Mouse (Mus musculus) lung, adult 2 months (tissue): ENCODE data around the gene Pth2r. TPM values are rescaled to one million over a fixed set of nuclear protein-coding genes. Genes with fewer than 3 reads are reported as not detected.
A peak's percentile ranks its signal among the peaks of the same experiment; 100 is the strongest.

Source experiments
- DNase-seq: peaks from one replicate; pipeline ENCODE4 v3.0.0; 2022
- H3K4me1 ChIP-seq: fragments of 200-500 bp; 2 replicates; pipeline ENCODE4 v1.6.1; 2011; ENCODE audit warnings: low read length; ENCODE audit not compliant: control insufficient read depth, insufficient read depth
- H3K4me3 ChIP-seq: fragments of 200-500 bp; replicated peaks from 2 replicates; pipeline ENCODE3; 2011; ENCODE audit warnings: low read depth, mild to moderate bottlenecking, control low read depth, low read length; ENCODE audit errors: extremely low read depth
- CTCF ChIP-seq: fragments of 200-500 bp; IDR thresholded peaks from 2 replicates; pipeline ENCODE4 v1.5.1; 2011; ENCODE audit warnings: mild to moderate bottlenecking, low read length, control low read depth; ENCODE audit not compliant: insufficient read depth
- POLR2A ChIP-seq: fragments of 200-500 bp; IDR thresholded peaks from 2 replicates; pipeline ENCODE4 v1.6.1; 2011; ENCODE audit warnings: low read depth, mild to moderate bottlenecking, control low read depth, low read length, borderline replicate concordance; ENCODE audit errors: extremely low read depth
- WGBS: fragments of 180-500 bp; shearing (Covaris S2); methylation state at CpG from one replicate; pipeline ENCODE4 v1.1.7; 2018; 5-methylcytosine and 5-hydroxymethylcytosine counted together
- polyA plus RNA-seq: library from polyadenylated mRNA; depleted of rRNA; stranded (reverse); fragments of >200 nt; gene quantifications from 2 replicates; pipeline ENCODE4 v1.2.3, GENCODE M21; 2012; rRNA removed

Pth2r gene
- polyA plus RNA-seq, result not detected in 2 replicates

- no peak for DNase-seq
- H3K4me3 ChIP-seq, result no peak within 1 kb of the TSS
- peaks cover 2% of the 10 kb centered on the region for H3K4me1 ChIP-seq
- 78% methylated on average over 6 of the region's 6 CpGs for WGBS
- TF ChIP-seq CTCF (no peak), POLR2A (no peak)
Measured at GRCm38 (mm10) chr1:65281756-65282155, at the start of gene Pth2r. Gene Pth2r (plus strand): TSS chr1:65282056.

GRCm38 (mm10) chr1:65237712-65238111 lies 44.1 kb upstream of the Pth2r start:
- no peaks in the 10 kb centered on the region for H3K4me1 ChIP-seq
- TF ChIP-seq CTCF (no peak), POLR2A (no peak)
- H3K4me3 ChIP-seq, result no peak overlapping the region
- no peak for DNase-seq
- 55% methylated on average over 3 of the region's 3 CpGs for WGBS

- WGBS, result 84% methylated on average over 1 of the region's 1 CpGs
- Histone ChIP-seq H3K4me1 (no peaks in the 10 kb centered on the region), H3K4me3 (no peak overlapping the region)
- DNase-seq, result no peak
- TF ChIP-seq CTCF (no peak), POLR2A (no peak)
Measured at GRCm38 (mm10) chr1:65245637-65246036, 36.2 kb upstream of the Pth2r start.

GRCm38 (mm10) chr1:65280461-65280860 lies 1.4 kb upstream of the Pth2r start:
- WGBS, result 65% methylated on average over 3 of the region's 3 CpGs
- TF ChIP-seq POLR2A, result no peak
- no peak for TF ChIP-seq CTCF

GRCm38 (mm10) chr1:65282766-65283165 lies 910 bp downstream of the Pth2r start:
- 9% methylated on average over 6 of the region's 6 CpGs for WGBS
- Histone ChIP-seq H3K4me1 (peaks cover 2% of the 10 kb centered on the region), H3K4me3 (no peak overlapping the region)
- DNase-seq, result no peak
- TF ChIP-seq POLR2A (no peak), CTCF (peak; percentile 44)

More at GRCm38 (mm10) chr1:65280461-65280860, 1.4 kb upstream of the Pth2r start:
- Histone ChIP-seq H3K4me3 (no peak overlapping the region), H3K4me1 (peaks cover 2% of the 10 kb centered on the region)
- DNase-seq, result no peak

GRCm38 (mm10) chr1:65308476-65308875 lies 26.6 kb downstream of the Pth2r start:
- no peak for DNase-seq
- 72% methylated on average over 3 of the region's 3 CpGs for WGBS
- H3K4me1 ChIP-seq, result no peaks in the 10 kb centered on the region
- TF ChIP-seq CTCF (no peak), POLR2A (no peak)
- no peak overlapping the region for H3K4me3 ChIP-seq

GRCm38 (mm10) chr1:65311214-65311933 lies 29.5 kb downstream of the Pth2r start:
- no peak overlapping the region for H3K4me3 ChIP-seq
- no peak for DNase-seq
- no peak for TF ChIP-seq POLR2A
- no peak for TF ChIP-seq CTCF
- H3K4me1 ChIP-seq, result no peaks in the 10 kb centered on the region
- WGBS, result 3% methylated on average over 29 of the region's 29 CpGs

GRCm38 (mm10) chr1:65312118-65312517 lies 30.3 kb downstream of the Pth2r start:
- WGBS, result 12% methylated on average over 7 of the region's 7 CpGs
- Histone ChIP-seq H3K4me1 (no peaks in the 10 kb centered on the region), H3K4me3 (no peak overlapping the region)
- TF ChIP-seq CTCF (no peak), POLR2A (no peak)
- DNase-seq, result no peak

GRCm38 (mm10) chr1:65312896-65313295 lies 31.0 kb downstream of the Pth2r start:
- no peak for DNase-seq
- Histone ChIP-seq H3K4me3 (no peak overlapping the region), H3K4me1 (no peaks in the 10 kb centered on the region)
- WGBS, result 59% methylated on average over 2 of the region's 2 CpGs
- no peak for TF ChIP-seq CTCF
- no peak for TF ChIP-seq POLR2A
